8 mouse cellular contexts compared by ENCODE assay signal in the genomic region with DNA sequence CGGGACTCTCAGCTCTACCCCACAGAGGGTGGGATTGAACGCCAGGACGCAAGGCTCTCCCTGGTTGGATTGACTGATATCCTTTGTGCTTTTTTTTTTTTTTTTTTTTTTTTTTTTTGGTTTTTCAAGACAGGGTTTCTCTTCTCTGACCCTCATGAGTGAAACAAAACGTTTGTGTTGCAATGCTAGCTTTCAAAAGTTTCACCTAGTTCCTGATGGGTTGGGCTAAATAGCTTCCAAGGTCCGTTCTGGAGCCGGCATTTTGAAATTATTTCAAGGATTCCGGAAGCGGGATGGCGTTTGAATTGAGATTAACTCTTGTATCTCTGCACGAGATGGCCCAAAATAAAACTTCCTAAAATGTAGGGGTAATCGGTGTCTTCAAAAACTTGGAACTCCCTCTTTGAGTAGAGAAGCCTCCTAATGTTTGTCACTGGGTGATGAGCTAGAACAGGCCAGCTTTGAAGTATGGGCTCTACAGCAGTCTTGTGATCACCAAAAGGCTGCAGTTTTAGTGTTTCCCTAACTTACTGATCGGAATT. TPM values are rescaled to one million over a fixed set of nuclear protein-coding genes. Genes with fewer than 3 reads are reported as not detected.
DNase-seq lines count a peak whose midpoint lies in the region; ATAC-seq and TF ChIP-seq lines count a peak whose summit lies in the region.

No protein-coding gene starts in this region.

- intact Hi-C loops in left cerebral cortex, adult 2 months (cut with DNase I), result no loop called here
- intact Hi-C loops in left cerebral cortex, postnatal 10 days (cut with DNase I), result no loop called here

- peak overlapping the region; percentile 91 for H3K4me3 ChIP-seq in left cerebral cortex, adult 2 months
- peak overlapping the region; percentile 89 for H3K4me3 ChIP-seq in embryonic facial prominence, embryonic 11.5 days (ENCODE audit: low read depth, low read length)
- H3K4me3 ChIP-seq in midbrain, postnatal 0 days (ENCODE audit: low read depth, low read length), result peak overlapping the region; percentile 96

- no peak for TF ChIP-seq CTCF in left cerebral cortex, adult 2 months (IDR thresholded peaks at IDR 0.05)
- no peak for TF ChIP-seq CTCF in midbrain, postnatal 0 days (IDR thresholded peaks at IDR 0.05)

- no peaks in the 10 kb centered on the region; the same call in 1 of the 2 replicates for H3K4me1 ChIP-seq in embryonic facial prominence, embryonic 11.5 days (ENCODE audit: control insufficient read depth, insufficient read depth, low read length)
- no peaks in the 10 kb centered on the region for H3K4me1 ChIP-seq in midbrain, postnatal 0 days (ENCODE audit: insufficient read depth, low read length)

- no peaks in the 10 kb centered on the region for H3K27me3 ChIP-seq in embryonic facial prominence, embryonic 11.5 days (ENCODE audit: control insufficient read depth, insufficient read depth, low read length)
- no peaks in the 10 kb centered on the region for H3K27me3 ChIP-seq in midbrain, postnatal 0 days (ENCODE audit: insufficient read depth, low read length)

- H3K27ac ChIP-seq in left cerebral cortex, adult 2 months, result no peak overlapping the region
- H3K27ac ChIP-seq in embryonic facial prominence, embryonic 11.5 days (replicated peaks; ENCODE audit: low read depth, low read length), result no peak overlapping the region
- no peak overlapping the region for H3K27ac ChIP-seq in midbrain, postnatal 0 days (ENCODE audit: low read depth, low read length)

- ATAC-seq in embryonic facial prominence, embryonic 11.5 days (replicated peaks; ENCODE audit: insufficient number of reproducible peaks, low FRiP score, low TSS enrichment, low read depth), result no peak
- ATAC-seq in midbrain, postnatal 0 days (ENCODE audit: low FRiP score), result no peak

- peak overlapping the region; percentile 82; the same call in 1 of the 2 replicates for H3K4me2 ChIP-seq in embryonic facial prominence, embryonic 11.5 days (ENCODE audit: low read depth, low read length)
- peak overlapping the region; percentile 82 for H3K4me2 ChIP-seq in midbrain, postnatal 0 days (ENCODE audit: low read depth, low read length, poor library complexity, severe bottlenecking)

- no peaks in the 10 kb centered on the region for H3K36me3 ChIP-seq in embryonic facial prominence, embryonic 11.5 days (replicated peaks; ENCODE audit: control insufficient read depth, insufficient read depth, low read depth, low read length)
- no peaks in the 10 kb centered on the region for H3K36me3 ChIP-seq in midbrain, postnatal 0 days (ENCODE audit: insufficient read depth, low read length)

- WGBS in embryonic facial prominence, embryonic 11.5 days, result 46% methylated on average over 12 of the region's 12 CpGs
- WGBS in midbrain, postnatal 0 days, result 51% methylated on average over 12 of the region's 12 CpGs

- DNase-seq in left cerebral cortex, adult 2 months (ENCODE audit: extremely low spot score in 1 of 2, low spot score in 2 of 2), result no peak
- DNase-seq in left cerebral cortex, adult 9 months (ENCODE audit: low spot score in 2 of 2), result no peak
- no peak for DNase-seq in embryonic facial prominence, embryonic 11.5 days (ENCODE audit: low spot score)
- peak; percentile 16 for DNase-seq in induced T-regulatory cell, adult 2 months (ENCODE audit: low read depth)
- no peak for DNase-seq in midbrain, postnatal 0 days (ENCODE audit: low spot score)
- no peak for DNase-seq in right cerebral cortex, adult 2 months (ENCODE audit: low spot score in 2 of 2)
- no peak for DNase-seq in layer of hippocampus, adult 9-11 months
- no peak for DNase-seq in left cerebral cortex, postnatal 10 days (ENCODE audit: extremely low spot score in 1 of 2, low spot score in 2 of 2)

- no peaks in the 10 kb centered on the region for H3K9me3 ChIP-seq in embryonic facial prominence, embryonic 11.5 days (replicated peaks; ENCODE audit: control insufficient read depth, low read length)
- no peaks in the 10 kb centered on the region for H3K9me3 ChIP-seq in midbrain, postnatal 0 days (ENCODE audit: low read length)

- H3K9ac ChIP-seq in embryonic facial prominence, embryonic 11.5 days (replicated peaks; ENCODE audit: low read length), result no peak overlapping the region; the same call in 1 of the 2 replicates
- H3K9ac ChIP-seq in midbrain, postnatal 0 days (replicated peaks; ENCODE audit: low read length, poor library complexity, severe bottlenecking), result no peak overlapping the region

RNA-seq across cellular contexts. Expression of gene Nadk2, which starts 2.1 kb away (rescaled TPM):
- total RNA-seq in left cerebral cortex, adult 2 months (2021), result 10 to 100 TPM; 46.4 to 49.9 TPM
- polyA plus RNA-seq in embryonic facial prominence, embryonic 11.5 days (2014; fragmentation: Nextera tagmentation; extraction: Ambion mirVana), result 43.3 and 51.9 TPM in 2 replicates
- 33.7 and 34.3 TPM in 2 replicates for total RNA-seq in midbrain, postnatal 0 days (2014; rRNA removed)
- 28.9 and 29.9 TPM in 2 replicates for polyA plus RNA-seq in midbrain, postnatal 0 days (2015; fragmentation: Nextera tagmentation; extraction: Ambion mirVana)
- 10 to 100 TPM; 30.7 to 34.9 TPM for total RNA-seq in left cerebral cortex, postnatal 10 days (2021)
